Mouse (Mus musculus): Measurements from ENCODE around the gene Adamtsl1. TPM values are rescaled to one million over a fixed set of nuclear protein-coding genes. Genes with fewer than 3 reads are reported as not detected.

Gene Adamtsl1
- polyA plus RNA-seq, 1 experiment from 2014 or later, result 0.38 TPM

DNA sequence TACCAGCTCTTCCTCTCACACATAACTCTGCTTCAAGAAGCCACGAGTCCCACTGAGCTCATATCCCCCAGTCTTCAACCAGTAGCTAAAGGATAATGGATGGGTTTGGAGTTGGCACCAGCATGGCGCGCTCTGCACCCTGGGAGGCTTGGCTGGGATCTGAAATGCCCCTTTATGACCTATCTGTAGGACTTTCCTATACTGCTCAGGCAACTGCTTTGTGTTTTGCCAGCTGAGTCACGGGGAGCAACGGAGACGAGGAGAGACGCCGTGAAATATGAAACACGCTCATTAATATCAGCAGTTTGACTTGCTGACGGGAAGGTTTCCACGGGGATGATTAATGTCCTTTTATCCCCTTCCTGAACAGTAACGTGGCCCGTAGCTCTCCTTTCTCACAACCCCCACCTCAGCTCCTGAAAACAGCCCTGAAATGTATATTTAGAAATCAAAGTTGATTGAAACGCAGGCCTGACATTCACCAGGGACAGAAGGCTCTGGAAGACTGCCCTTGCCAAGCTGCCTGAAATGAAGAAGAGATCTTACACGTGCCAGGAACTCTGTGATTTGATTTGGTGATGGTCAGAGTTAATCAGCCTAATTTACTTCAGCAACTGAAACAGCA, 902.5 kb downstream of the Adamtsl1 start:
- 56% methylated on average over 15 of the region's 15 CpGs for WGBS (ENCODE audit: insufficient replicate concordance)
- no peak overlapping the region for H3K4me3 ChIP-seq (ENCODE audit: low read depth, low read length)
- H3K9me3 ChIP-seq (ENCODE audit: low read length), result no peaks in the 10 kb centered on the region
- H3K9ac ChIP-seq (replicated peaks), result no peak overlapping the region
- no peak overlapping the region for H3K4me2 ChIP-seq (ENCODE audit: low read depth, low read length)
- no peaks in the 10 kb centered on the region for H3K36me3 ChIP-seq (replicated peaks; ENCODE audit: insufficient read depth, low read length)
- H3K4me1 ChIP-seq (ENCODE audit: insufficient read depth), result no peaks in the 10 kb centered on the region
- ATAC-seq (no peak), DNase-seq (no peak)
- H3K27ac ChIP-seq (ENCODE audit: low read depth), result no peak overlapping the region
- no peaks in the 10 kb centered on the region for H3K27me3 ChIP-seq (ENCODE audit: insufficient read depth, low read length)
- TF ChIP-seq CTCF (IDR thresholded peaks at IDR 0.05; ENCODE audit: low read depth) (no peak), EP300 (IDR thresholded peaks at IDR 0.05; ENCODE audit: low read depth) (no peak)

DNA sequence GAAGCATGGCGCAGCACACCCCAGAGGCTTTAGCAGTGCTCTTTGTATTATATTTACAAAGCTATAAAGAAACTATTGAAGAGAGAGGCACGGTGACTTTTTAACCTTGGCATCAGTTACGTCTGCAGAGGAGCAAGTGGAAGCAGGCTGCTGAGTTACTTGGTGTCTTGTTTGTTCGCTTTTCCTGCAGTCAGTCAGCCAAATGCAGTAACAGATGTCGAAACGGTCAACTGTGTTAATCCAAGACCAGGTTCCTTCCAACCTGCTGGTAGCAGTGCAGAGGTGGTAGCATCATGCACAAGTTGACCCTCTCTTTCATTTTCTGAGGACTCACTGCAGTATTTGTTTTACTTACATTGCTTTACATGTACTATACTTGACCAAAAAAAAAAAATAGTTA, 908.6 kb downstream of the Adamtsl1 start:
- TF ChIP-seq EP300 (IDR thresholded peaks at IDR 0.05; ENCODE audit: low read depth), result no peak
- TF ChIP-seq CTCF (IDR thresholded peaks at IDR 0.05; ENCODE audit: low read depth), result no peak
- ATAC-seq, result no peak

DNA sequence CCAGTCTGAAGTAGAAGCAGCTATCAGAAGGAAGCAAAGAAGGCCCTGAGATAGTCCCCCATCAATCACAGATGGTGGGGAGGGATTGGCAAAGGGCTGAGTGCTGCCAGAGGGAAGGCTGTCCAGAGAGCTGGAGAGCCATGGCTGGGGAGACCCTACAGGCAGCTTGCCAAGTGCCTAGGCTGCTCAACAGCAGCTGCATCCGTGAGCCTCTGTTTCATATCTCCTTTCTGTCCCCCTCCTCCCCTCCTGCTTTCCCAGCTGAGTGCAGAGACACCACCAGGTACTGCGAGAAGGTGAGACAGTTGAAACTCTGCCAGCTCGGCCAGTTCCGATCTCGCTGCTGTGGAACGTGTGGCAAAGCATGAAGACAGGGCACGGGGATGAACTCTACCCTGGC, 911.6 kb downstream of the Adamtsl1 start:
- TF ChIP-seq CTCF (IDR thresholded peaks at IDR 0.05; ENCODE audit: low read depth) (no peak), EP300 (IDR thresholded peaks at IDR 0.05; ENCODE audit: low read depth) (no peak)
- 81% methylated on average over 7 of the region's 7 CpGs for WGBS (ENCODE audit: insufficient replicate concordance)
- H3K9ac ChIP-seq (replicated peaks), result no peak overlapping the region
- no peak overlapping the region for H3K4me2 ChIP-seq (ENCODE audit: low read depth, low read length)
- no peak overlapping the region for H3K4me3 ChIP-seq (ENCODE audit: low read depth, low read length)
- DNase-seq (no peak), ATAC-seq (no peak)
- no peaks in the 10 kb centered on the region for H3K4me1 ChIP-seq (ENCODE audit: insufficient read depth)
- H3K36me3 ChIP-seq (replicated peaks; ENCODE audit: insufficient read depth, low read length), result no peaks in the 10 kb centered on the region
- no peaks in the 10 kb centered on the region for H3K9me3 ChIP-seq (ENCODE audit: low read length)
- H3K27ac ChIP-seq (ENCODE audit: low read depth), result no peak overlapping the region
- no peaks in the 10 kb centered on the region for H3K27me3 ChIP-seq (ENCODE audit: insufficient read depth, low read length)

More for the DNA sequence above, 908.6 kb downstream of the Adamtsl1 start:
- H3K4me3 ChIP-seq (ENCODE audit: low read depth, low read length), result no peak overlapping the region
- H3K27me3 ChIP-seq (ENCODE audit: insufficient read depth, low read length), result no peaks in the 10 kb centered on the region
- H3K4me1 ChIP-seq (ENCODE audit: insufficient read depth), result no peaks in the 10 kb centered on the region
- H3K27ac ChIP-seq (ENCODE audit: low read depth), result no peak overlapping the region
- 72% methylated on average over 6 of the region's 6 CpGs for WGBS (ENCODE audit: insufficient replicate concordance)
- H3K9me3 ChIP-seq (ENCODE audit: low read length), result no peaks in the 10 kb centered on the region
- no peak for DNase-seq
- no peak overlapping the region for H3K4me2 ChIP-seq (ENCODE audit: low read depth, low read length)
- H3K9ac ChIP-seq (replicated peaks), result no peak overlapping the region
- H3K36me3 ChIP-seq (replicated peaks; ENCODE audit: insufficient read depth, low read length), result no peaks in the 10 kb centered on the region

DNA sequence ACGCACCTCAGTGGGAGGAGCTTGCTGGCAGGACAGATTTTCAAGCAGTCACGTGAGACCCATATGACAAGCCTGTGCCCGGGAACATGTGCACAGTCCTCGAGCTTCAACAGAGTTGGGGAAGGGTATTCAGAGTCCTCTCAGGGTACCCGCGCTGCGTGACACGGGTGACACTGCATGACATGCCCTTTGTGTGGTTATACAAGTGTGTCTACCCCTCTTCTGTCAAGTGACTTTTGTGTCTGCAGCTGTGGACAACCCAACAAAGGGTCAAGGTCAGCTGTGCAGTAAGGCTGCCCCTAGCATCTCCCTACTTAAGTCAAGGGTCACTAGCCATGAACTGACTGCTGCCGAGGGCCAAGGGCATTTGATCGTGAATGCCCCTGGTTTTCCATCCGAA, 912.6 kb downstream of the Adamtsl1 start:
- Histone ChIP-seq H3K36me3 (replicated peaks; ENCODE audit: insufficient read depth, low read length) (no peaks in the 10 kb centered on the region), H3K4me2 (ENCODE audit: low read depth, low read length) (no peak overlapping the region), H3K9ac (replicated peaks) (no peak overlapping the region), H3K27me3 (ENCODE audit: insufficient read depth, low read length) (no peaks in the 10 kb centered on the region), H3K4me3 (ENCODE audit: low read depth, low read length) (no peak overlapping the region), H3K4me1 (ENCODE audit: insufficient read depth) (no peaks in the 10 kb centered on the region), H3K27ac (ENCODE audit: low read depth) (no peak overlapping the region), H3K9me3 (ENCODE audit: low read length) (no peaks in the 10 kb centered on the region)
- no peak for ATAC-seq
- no peak for TF ChIP-seq EP300 (IDR thresholded peaks at IDR 0.05; ENCODE audit: low read depth)
- TF ChIP-seq CTCF (IDR thresholded peaks at IDR 0.05; ENCODE audit: low read depth), result no peak
- DNase-seq, result no peak
- WGBS (ENCODE audit: insufficient replicate concordance), result 86% methylated on average over 11 of the region's 11 CpGs

DNA sequence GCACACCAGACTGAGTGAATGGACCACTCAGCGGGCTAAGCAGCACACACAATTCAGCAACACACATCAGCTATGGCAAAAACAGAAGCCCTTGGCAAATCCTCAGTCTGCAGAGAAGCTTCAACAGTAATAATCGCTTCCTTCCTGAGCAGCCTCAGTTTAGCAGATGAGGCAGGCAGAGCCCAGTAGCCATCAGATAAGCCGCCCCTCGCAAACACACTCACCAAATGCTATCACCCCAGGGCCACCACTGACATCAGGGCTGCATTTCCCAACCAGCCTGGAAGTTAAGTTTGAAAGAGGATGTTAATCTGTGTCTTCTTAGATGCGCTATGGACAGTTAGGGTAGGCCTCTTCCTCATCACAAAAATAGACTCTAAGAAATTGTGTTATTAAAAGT, 913.3 kb downstream of the Adamtsl1 start:
- Histone ChIP-seq H3K9ac (replicated peaks) (no peak overlapping the region), H3K4me1 (ENCODE audit: insufficient read depth) (no peaks in the 10 kb centered on the region), H3K27ac (ENCODE audit: low read depth) (no peak overlapping the region), H3K36me3 (replicated peaks; ENCODE audit: insufficient read depth, low read length) (no peaks in the 10 kb centered on the region), H3K27me3 (ENCODE audit: insufficient read depth, low read length) (no peaks in the 10 kb centered on the region), H3K4me2 (ENCODE audit: low read depth, low read length) (no peak overlapping the region), H3K4me3 (ENCODE audit: low read depth, low read length) (no peak overlapping the region), H3K9me3 (ENCODE audit: low read length) (no peaks in the 10 kb centered on the region)
- TF ChIP-seq CTCF (IDR thresholded peaks at IDR 0.05; ENCODE audit: low read depth) (no peak), EP300 (IDR thresholded peaks at IDR 0.05; ENCODE audit: low read depth) (no peak)
- ATAC-seq, result no peak
- WGBS (ENCODE audit: insufficient replicate concordance), result 48% methylated on average over 5 of the region's 5 CpGs
- no peak for DNase-seq

DNA sequence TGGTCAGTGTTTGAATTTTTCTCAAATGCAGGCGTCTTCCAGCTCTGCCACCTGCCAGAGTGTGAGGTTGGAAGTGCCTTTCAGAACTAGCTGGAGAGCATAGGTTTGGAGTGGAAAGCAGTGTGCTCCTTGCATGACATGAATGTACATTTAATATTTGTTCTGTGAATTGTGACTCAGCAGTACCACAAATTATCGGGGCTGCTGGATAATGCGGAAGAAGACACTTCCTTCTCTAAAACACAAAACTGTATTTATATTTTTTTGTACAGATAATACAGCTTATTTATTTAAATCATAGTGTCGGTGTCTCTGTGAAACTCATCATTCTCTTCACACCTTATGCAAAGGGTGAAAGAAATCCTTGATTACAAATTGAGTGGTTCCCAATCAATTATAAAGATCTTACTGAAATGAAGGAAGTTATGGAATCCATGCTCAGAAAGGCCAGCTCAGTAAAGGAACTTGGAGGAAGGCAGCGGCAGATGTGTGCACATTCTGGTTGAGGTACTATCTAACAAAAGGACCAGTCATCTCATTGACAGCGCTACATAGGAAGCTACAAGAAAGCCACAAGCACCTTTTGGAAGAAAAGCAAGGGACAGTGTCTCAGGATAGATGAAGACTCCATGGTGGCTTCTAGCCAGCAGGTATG, 914.2 kb downstream of the Adamtsl1 start:
- DNase-seq (no peak), ATAC-seq (no peak)
- H3K9me3 ChIP-seq (ENCODE audit: low read length), result no peaks in the 10 kb centered on the region
- H3K9ac ChIP-seq (replicated peaks), result no peak overlapping the region
- no peak overlapping the region for H3K4me3 ChIP-seq (ENCODE audit: low read depth, low read length)
- TF ChIP-seq EP300 (IDR thresholded peaks at IDR 0.05; ENCODE audit: low read depth) (no peak), CTCF (IDR thresholded peaks at IDR 0.05; ENCODE audit: low read depth) (no peak)
- no peak overlapping the region for H3K27ac ChIP-seq (ENCODE audit: low read depth)
- no peaks in the 10 kb centered on the region for H3K36me3 ChIP-seq (replicated peaks; ENCODE audit: insufficient read depth, low read length)
- H3K4me1 ChIP-seq (ENCODE audit: insufficient read depth), result no peaks in the 10 kb centered on the region
- no peak overlapping the region for H3K4me2 ChIP-seq (ENCODE audit: low read depth, low read length)
- H3K27me3 ChIP-seq (ENCODE audit: insufficient read depth, low read length), result no peaks in the 10 kb centered on the region
- WGBS (ENCODE audit: insufficient replicate concordance), result 60% methylated on average over 6 of the region's 6 CpGs

All from liver, postnatal 0 days (tissue).